Mouse (Mus musculus): ENCODE results near the gene Tmem151a.

DNA sequence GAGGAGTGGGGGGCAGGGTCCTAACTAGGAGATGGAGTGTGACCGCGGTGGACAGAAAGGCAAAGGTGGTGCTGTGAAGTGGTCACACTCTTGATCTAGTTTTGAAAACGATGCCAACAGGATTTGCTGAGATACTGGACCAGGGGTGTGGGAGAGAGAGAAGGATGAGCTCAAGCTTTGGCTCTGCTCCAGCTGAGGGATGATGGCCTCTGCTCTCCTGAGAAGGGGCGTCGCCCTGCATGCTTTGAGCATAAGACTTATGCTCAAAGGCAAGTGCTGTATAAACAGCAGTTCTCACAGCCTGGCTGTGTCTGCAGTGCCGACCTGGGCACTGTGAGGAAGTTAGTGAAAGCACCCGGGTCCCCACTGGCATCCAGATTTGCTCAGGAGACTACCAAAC, 20.2 kb downstream of the Tmem151a start:
- no peak for TF ChIP-seq POLR2A (IDR thresholded peaks at IDR 0.05; ENCODE audit: insufficient read depth, low read length)
- TF ChIP-seq CTCF (IDR thresholded peaks at IDR 0.05; ENCODE audit: low read depth, low read length), result no peak
- no peak for TF ChIP-seq EP300 (IDR thresholded peaks at IDR 0.05; ENCODE audit: insufficient read depth, low read depth, low read length)

Data from ES-Bruce4 (cell line).